Mouse (Mus musculus) heart, postnatal 0 days (tissue): ENCODE data around the gene Tmem179.

Source experiments
- CTCF ChIP-seq: IDR thresholded peaks from 2 replicates; pipeline ENCODE4 v1.5.1; 2016; ENCODE audit warnings: antibody characterized with exemption, control low read depth, low read depth
- EP300 ChIP-seq: IDR thresholded peaks from 2 replicates; pipeline ENCODE4 v1.6.1; 2016; ENCODE audit warnings: antibody characterized with exemption, low read depth

DNA sequence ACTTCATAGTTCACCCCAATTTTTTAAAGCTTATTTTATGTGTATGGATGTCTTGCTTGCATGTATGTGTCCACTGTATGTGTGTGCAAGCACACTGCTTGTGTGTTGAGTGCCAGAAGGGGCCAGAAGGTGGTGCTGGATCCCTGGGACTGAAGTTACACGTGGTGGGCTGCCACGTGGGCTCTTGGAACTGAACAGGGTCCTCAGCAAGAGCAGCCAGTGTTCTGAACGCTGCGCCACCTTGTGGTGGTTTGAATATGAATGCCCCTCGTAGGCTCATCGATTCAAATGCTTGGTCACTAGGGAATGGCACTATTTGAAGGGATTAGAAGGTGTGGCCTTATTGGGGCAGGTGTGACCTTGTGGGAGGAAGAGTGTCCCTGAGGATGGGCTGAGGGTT is 65.7 kb downstream of the Tmem179 start:
- no peak for TF ChIP-seq EP300
- TF ChIP-seq CTCF, result peak; percentile 46
